Mouse (Mus musculus) macrophage (primary cell): ENCODE measurements around the gene Tbc1d10b. TPM values are rescaled to one million over a fixed set of nuclear protein-coding genes. Genes with fewer than 3 reads are reported as not detected.

Source experiments
- H3K27ac ChIP-seq: fragments of 350-480 bp; formaldehyde crosslinking; 2 replicates; pipeline ENCODE4 v1.9.0; 2021
- H3K36me3 ChIP-seq: fragments of 350-480 bp; formaldehyde crosslinking; 2 replicates; pipeline ENCODE4 v1.9.0; 2021; ENCODE audit errors: inconsistent target
- H3K4me3 ChIP-seq: fragments of 350-480 bp; formaldehyde crosslinking; 2 replicates; pipeline ENCODE4 v1.9.0; 2021; ENCODE audit errors: inconsistent target
- H3K79me2 ChIP-seq: fragments of 350-480 bp; formaldehyde crosslinking; 2 replicates; pipeline ENCODE4 v1.9.0; 2021; ENCODE audit errors: inconsistent target
- WGBS: methylation state at CpG from one replicate; pipeline ENCODE4 v1.1.7; 2026; ENCODE audit warnings: inconsistent platforms; ENCODE audit not compliant: missing documents; 5-methylcytosine and 5-hydroxymethylcytosine counted together
- polyA plus RNA-seq: library from polyadenylated mRNA; stranded (reverse); fragments of 250-400 nt; gene quantifications from 3 replicates; pipeline ENCODE4 v1.2.4, GENCODE M21; 2018; ENCODE audit warnings: inconsistent platforms

The Tbc1d10b gene
- polyA plus RNA-seq, 1 experiment from 2014 or later = 32.8 TPM

DNA sequence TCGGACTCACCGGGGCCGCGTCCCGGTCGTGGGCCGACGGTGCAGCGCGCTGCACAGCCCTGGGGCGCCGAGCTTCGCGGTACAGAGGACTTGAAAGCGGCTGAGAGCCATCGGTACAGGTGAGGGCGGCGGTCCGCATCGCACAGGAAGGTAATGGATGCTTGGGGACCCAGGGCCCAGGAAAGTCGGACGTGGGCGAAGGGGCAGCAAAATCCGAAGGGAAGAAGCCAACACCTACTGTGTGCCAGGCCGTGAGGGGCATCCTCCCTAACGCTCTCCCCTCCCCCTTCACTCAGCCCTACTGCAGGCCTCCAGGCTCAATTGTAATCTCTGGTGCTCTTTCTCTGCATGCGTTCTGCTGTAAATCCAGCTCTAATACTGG, 25.1 kb upstream of the Tbc1d10b start:
- WGBS = 0% methylated on average over 27 of the region's 27 CpGs
- Histone ChIP-seq H3K79me2 (peaks cover 31% of the 10 kb centered on the region), H3K27ac (no peak overlapping the region), H3K36me3 (peaks cover 20% of the 10 kb centered on the region; the same call in 1 of the 2 replicates), H3K4me3 (peak overlapping the region; percentile 83)

GRCm38 (mm10) chr7:127232622-127233367, 24.5 kb upstream of the Tbc1d10b start, which contains the start of the genes Zfp553 and Sept1:
Gene Zfp553 (plus strand): TSS chr7:127233061.
Gene Sept1 (minus strand): TSS chr7:127233130.
- H3K36me3 ChIP-seq = peaks cover 20% of the 10 kb centered on the region; the same call in 1 of the 2 replicates

DNA sequence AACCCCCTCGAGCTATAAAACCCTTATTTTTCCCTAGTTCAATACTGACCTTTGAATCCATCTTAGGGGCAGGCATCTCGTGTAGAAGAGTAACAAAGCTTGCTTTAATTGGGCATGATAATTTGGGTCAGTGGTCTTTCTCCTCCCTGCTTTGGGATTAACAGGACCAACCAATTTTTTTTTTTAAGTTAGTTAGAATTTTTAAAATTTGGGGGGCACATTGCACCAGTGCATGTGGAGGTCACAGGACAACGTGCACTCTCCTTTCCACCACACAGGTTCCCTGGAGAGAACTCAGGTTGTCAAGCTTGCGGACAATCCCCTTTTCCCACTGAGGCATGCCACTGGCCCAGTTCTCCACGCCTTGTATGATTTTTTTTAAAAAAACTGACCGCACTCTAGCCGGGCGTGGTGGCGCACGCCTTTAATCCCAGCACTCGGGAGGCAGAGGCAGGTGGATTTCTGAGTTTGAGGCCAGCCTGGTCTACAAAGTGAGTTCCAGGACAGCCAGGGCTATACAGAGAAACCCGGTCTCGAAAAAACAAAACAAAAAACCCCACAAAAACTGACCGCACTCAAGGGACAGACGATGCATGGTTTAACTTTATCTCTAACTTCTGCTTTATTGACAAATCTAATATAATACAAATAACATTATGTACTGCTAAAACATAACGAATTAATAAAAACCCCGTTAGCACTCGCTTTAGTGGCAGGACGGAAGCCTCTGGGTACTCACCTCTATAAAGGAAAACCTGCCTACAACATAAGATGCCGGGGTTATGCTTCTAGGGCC, 23.8 kb upstream of the Tbc1d10b start:
- H3K79me2 ChIP-seq = peaks cover 31% of the 10 kb centered on the region
- peak overlapping the region; percentile 90 for H3K4me3 ChIP-seq
- peaks cover 19% of the 10 kb centered on the region; the same call in 1 of the 2 replicates for H3K36me3 ChIP-seq
- WGBS = 5% methylated on average over 13 of the region's 20 CpGs
- H3K27ac ChIP-seq = peak overlapping the region; percentile 61

More at GRCm38 (mm10) chr7:127232622-127233367, 24.5 kb upstream of the Tbc1d10b start, which contains the start of the genes Zfp553 and Sept1:
- Histone ChIP-seq H3K79me2 (peaks cover 31% of the 10 kb centered on the region), H3K27ac (peak within 1 kb of the TSS; percentile 61), H3K4me3 (peak within 1 kb of the TSS; percentile 90)
- under 1% methylated on average over 63 of the region's 64 CpGs for WGBS

GRCm38 (mm10) chr7:127231376-127231775, 23.1 kb upstream of the Tbc1d10b start:
- peaks cover 31% of the 10 kb centered on the region for H3K79me2 ChIP-seq
- no peak overlapping the region for H3K27ac ChIP-seq
- H3K36me3 ChIP-seq = peaks cover 13% of the 10 kb centered on the region; the same call in 1 of the 2 replicates
- no peak overlapping the region for H3K4me3 ChIP-seq
- WGBS = 56% methylated on average over 3 of the region's 3 CpGs

DNA sequence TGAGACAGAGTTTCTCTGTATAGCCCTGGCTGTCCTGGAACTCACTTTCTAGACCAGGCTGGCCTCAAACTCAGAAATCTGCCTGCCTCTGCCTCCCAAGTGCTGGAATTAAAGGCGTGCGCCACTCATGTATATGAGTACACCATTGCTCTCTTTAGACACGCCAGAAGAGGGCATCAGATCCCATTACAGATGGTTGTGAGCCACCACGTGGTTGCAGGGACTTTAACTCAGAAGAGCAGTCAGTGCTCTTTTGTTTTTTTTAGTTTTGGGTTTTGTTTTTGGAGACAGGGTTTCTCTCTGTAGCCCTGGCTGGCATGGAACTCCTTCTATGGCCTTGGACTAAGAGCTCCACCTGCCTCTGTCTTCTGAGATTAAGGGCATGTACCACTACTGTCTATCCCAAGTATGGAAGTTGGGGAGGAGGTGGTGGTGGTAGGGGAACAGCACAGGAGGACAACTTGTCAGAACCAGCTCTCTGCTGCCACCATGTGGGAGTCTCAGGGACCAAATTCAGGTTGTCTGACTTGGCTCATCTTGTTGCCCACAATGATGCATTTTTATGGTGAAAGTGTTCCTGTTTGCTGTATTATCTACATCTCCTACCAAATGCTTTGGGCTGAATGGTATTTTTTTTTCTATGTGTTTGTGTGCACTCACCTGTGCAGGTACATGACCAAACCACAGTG, 20.5 kb upstream of the Tbc1d10b start:
- H3K79me2 ChIP-seq = peaks cover 21% of the 10 kb centered on the region
- no peaks in the 10 kb centered on the region for H3K36me3 ChIP-seq
- H3K4me3 ChIP-seq = no peak overlapping the region
- no peak overlapping the region for H3K27ac ChIP-seq
- WGBS = 44% methylated on average over 4 of the region's 4 CpGs

DNA sequence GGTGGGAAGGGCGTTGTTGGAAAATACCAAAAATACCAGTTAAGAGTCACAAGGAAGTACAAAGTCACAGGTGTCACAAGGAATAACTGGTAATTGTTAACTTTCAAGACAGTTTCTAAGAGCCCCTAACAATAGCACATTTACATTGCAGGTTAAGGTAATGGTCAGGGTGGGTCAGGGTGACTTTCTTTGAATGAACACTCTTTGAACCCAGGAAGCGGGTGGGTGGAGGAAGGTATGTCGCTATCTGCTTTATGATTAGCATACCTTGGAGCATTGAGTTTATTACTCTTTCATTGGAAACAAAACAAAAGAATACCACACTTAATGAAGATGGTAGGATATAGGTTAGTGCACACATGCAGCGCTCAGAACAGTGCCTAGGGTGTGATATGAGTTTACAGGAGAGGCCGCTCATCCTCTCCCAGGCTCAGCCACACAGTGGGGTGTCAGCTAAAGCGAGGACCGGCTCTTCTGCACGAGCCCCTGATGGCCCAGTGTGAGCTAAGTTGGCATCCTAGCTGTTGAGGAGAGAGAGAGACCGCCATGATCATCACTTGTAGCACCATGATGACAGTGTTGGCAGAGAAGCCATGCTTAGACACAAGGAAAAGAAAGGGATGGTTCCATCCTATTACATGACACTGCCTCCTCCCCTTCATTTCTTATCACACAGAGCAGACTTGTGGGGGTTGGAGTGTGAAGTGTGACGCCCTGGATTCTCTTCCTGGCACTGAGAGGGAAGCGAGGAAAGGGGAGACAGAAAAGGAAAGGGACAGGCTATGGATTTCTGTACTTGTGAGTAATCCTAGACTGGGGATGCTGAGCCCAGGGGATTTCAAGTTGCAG, 17.1 kb upstream of the Tbc1d10b start:
- Histone ChIP-seq H3K27ac (no peak overlapping the region), H3K36me3 (no peaks in the 10 kb centered on the region), H3K4me3 (no peak overlapping the region), H3K79me2 (no peaks in the 10 kb centered on the region)
- WGBS = 90% methylated on average over 11 of the region's 11 CpGs

- Histone ChIP-seq H3K4me3 (no peak overlapping the region), H3K36me3 (no peaks in the 10 kb centered on the region), H3K27ac (no peak overlapping the region), H3K79me2 (no peaks in the 10 kb centered on the region)
- 98% methylated on average over 6 of the region's 6 CpGs for WGBS
These were observed 16.3 kb upstream of the Tbc1d10b start for GRCm38 (mm10) chr7:127224616-127225015.

GRCm38 (mm10) chr7:127223515-127224478, 15.5 kb upstream of the Tbc1d10b start:
- H3K27ac ChIP-seq = no peak overlapping the region
- WGBS = 92% methylated on average over 6 of the region's 6 CpGs
- no peak overlapping the region for H3K4me3 ChIP-seq
- no peaks in the 10 kb centered on the region for H3K79me2 ChIP-seq
- no peaks in the 10 kb centered on the region for H3K36me3 ChIP-seq

GRCm38 (mm10) chr7:127223106-127223505, 14.8 kb upstream of the Tbc1d10b start:
- 100% methylated on average over 3 of the region's 3 CpGs for WGBS
- no peak overlapping the region for H3K27ac ChIP-seq
- H3K4me3 ChIP-seq = no peak overlapping the region
- H3K36me3 ChIP-seq = no peaks in the 10 kb centered on the region
- no peaks in the 10 kb centered on the region for H3K79me2 ChIP-seq

GRCm38 (mm10) chr7:127220440-127220839, 12.2 kb upstream of the Tbc1d10b start:
- Histone ChIP-seq H3K4me3 (no peak overlapping the region), H3K27ac (no peak overlapping the region), H3K79me2 (no peaks in the 10 kb centered on the region), H3K36me3 (no peaks in the 10 kb centered on the region)
- 75% methylated on average over 6 of the region's 6 CpGs for WGBS

GRCm38 (mm10) chr7:127218670-127219069, 10.4 kb upstream of the Tbc1d10b start:
- H3K27ac ChIP-seq = no peak overlapping the region
- no peak overlapping the region for H3K4me3 ChIP-seq
- H3K79me2 ChIP-seq = no peaks in the 10 kb centered on the region
- 56% methylated on average over 4 of the region's 4 CpGs for WGBS
- no peaks in the 10 kb centered on the region for H3K36me3 ChIP-seq

GRCm38 (mm10) chr7:127217901-127218642, 9.8 kb upstream of the Tbc1d10b start:
- Histone ChIP-seq H3K36me3 (no peaks in the 10 kb centered on the region), H3K79me2 (no peaks in the 10 kb centered on the region), H3K27ac (no peak overlapping the region), H3K4me3 (no peak overlapping the region)
- 32% methylated on average over 10 of the region's 10 CpGs for WGBS
